Mouse (Mus musculus) heart, embryonic 14.5 days (tissue): ENCODE results near the gene Cep83. TPM values are rescaled to one million over a fixed set of nuclear protein-coding genes. Genes with fewer than 3 reads are reported as not detected.
"Not testable (repeated sequence)": the region's sequence is repeated elsewhere in the genome, so short reads cannot be mapped to it uniquely, and the experiment has no call there.

ENCODE experiments used
- ATAC-seq: fragments of 200-750 bp; cut with Nextera tagmentation; 2 replicates; pipeline ENCODE4 v1.8.0; 2017; ENCODE audit warnings: low read depth, moderate TSS enrichment; ENCODE audit not compliant: insufficient number of reproducible peaks, insufficient read depth, low FRiP score
- H3K27ac ChIP-seq, 2 experiments: fragments of 200-500 bp in 1 of 2; fragments of 300-500 bp in 1 of 2; sonication (generic) in 1 of 2; replicated peaks in 1 of 2; 2 replicates each; pipeline ENCODE4 v1.5.1; 2012 to 2014; ENCODE audit warnings: low read depth in 2 of 2, low read length in 2 of 2, control low read depth in 1 of 2, mild to moderate bottlenecking in 1 of 2, mixed read lengths in 1 of 2; ENCODE audit not compliant: control insufficient read depth in 1 of 2, insufficient read depth in 1 of 2
- H3K27me3 ChIP-seq: fragments of 300-500 bp; sonication (generic); 2 replicates; pipeline ENCODE4 v1.6.1; 2014; ENCODE audit warnings: mild to moderate bottlenecking, low read length, control low read depth; ENCODE audit not compliant: control insufficient read depth, insufficient read depth
- H3K36me3 ChIP-seq: fragments of 300-500 bp; sonication (generic); 2 replicates; pipeline ENCODE4 v1.6.1; 2014; ENCODE audit warnings: mild to moderate bottlenecking, control low read depth, low read length, mixed read lengths; ENCODE audit not compliant: control insufficient read depth, insufficient read depth
- H3K4me1 ChIP-seq, 2 experiments: fragments of 200-500 bp in 1 of 2; fragments of 300-500 bp in 1 of 2; sonication (generic) in 1 of 2; 2 replicates each; pipeline ENCODE4 v1.6.1; 2012 to 2014; ENCODE audit warnings: low read length in 2 of 2, control low read depth in 1 of 2, mixed read lengths in 1 of 2; ENCODE audit not compliant: control insufficient read depth in 2 of 2, insufficient read depth in 2 of 2
- H3K4me2 ChIP-seq: fragments of 300-500 bp; sonication (generic); 2 replicates; pipeline ENCODE4 v1.6.1; 2014; ENCODE audit warnings: mild to moderate bottlenecking, low read length
- H3K4me3 ChIP-seq, 2 experiments: fragments of 200-500 bp in 1 of 2; fragments of 300-500 bp in 1 of 2; sonication (generic) in 1 of 2; 2 replicates each; pipeline ENCODE4 v1.5.1; 2012 to 2014; ENCODE audit warnings: low read length in 2 of 2, mild to moderate bottlenecking in 2 of 2, control low read depth in 1 of 2, low read depth in 1 of 2, moderate library complexity in 1 of 2; ENCODE audit not compliant: control insufficient read depth in 1 of 2, insufficient read depth in 1 of 2
- H3K9ac ChIP-seq: fragments of 300-500 bp; sonication (generic); 2 replicates; pipeline ENCODE4 v1.6.1; 2014; ENCODE audit warnings: mild to moderate bottlenecking, low read length
- H3K9me3 ChIP-seq: fragments of 300-500 bp; sonication (generic); 2 replicates; pipeline ENCODE4 v1.6.1; 2016; ENCODE audit warnings: low read length, control low read depth; ENCODE audit not compliant: control insufficient read depth
- WGBS: fragments of 180-500 bp; shearing (Covaris S2); extraction: QIAGEN DNeasy Blood & Tissue Kit; methylation state at CpG from one replicate; pipeline ENCODE4 v1.1.7; 2014; 5-methylcytosine and 5-hydroxymethylcytosine counted together
- polyA plus RNA-seq: library from polyadenylated mRNA; unstranded; fragments of >200 nt; fragmentation: Nextera tagmentation; extraction: Ambion mirVana; gene quantifications from 2 replicates; pipeline ENCODE4 v1.2.1, GENCODE M21; 2014

Gene Cep83
- polyA plus RNA-seq, 1 experiment from 2014 or later: 21.5 TPM

- ATAC-seq: no peak
- no peak overlapping the region for H3K9ac ChIP-seq
- H3K4me1 ChIP-seq: peaks cover 0 to 3% of the 10 kb centered on the region in 2 experiments; a peak in 3 of 4 replicates
- H3K4me3 ChIP-seq: no peak overlapping the region
- peaks cover 13% of the 10 kb centered on the region; the same call in 1 of the 2 replicates for H3K36me3 ChIP-seq
- WGBS: 70% methylated on average over 6 of the region's 6 CpGs
- H3K9me3 ChIP-seq: no peaks in the 10 kb centered on the region
- H3K27me3 ChIP-seq: no peaks in the 10 kb centered on the region
- no peak overlapping the region for H3K4me2 ChIP-seq
- no peak overlapping the region for H3K27ac ChIP-seq
Measured at GRCm38 (mm10) chr10:94720300-94720699, 31.8 kb downstream of the Cep83 start.

- H3K4me1 ChIP-seq: not testable (repeated sequence)
Measured at GRCm38 (mm10) chr10:94728053-94728452, 39.6 kb downstream of the Cep83 start.

GRCm38 (mm10) chr10:94730445-94730844 is 42.0 kb downstream of the Cep83 start:
- no peaks in the 10 kb centered on the region for H3K27me3 ChIP-seq
- no peaks in the 10 kb centered on the region for H3K9me3 ChIP-seq
- no peak for ATAC-seq
- H3K4me3 ChIP-seq: no peak overlapping the region
- H3K9ac ChIP-seq: no peak overlapping the region
- WGBS: 96% methylated on average over 3 of the region's 3 CpGs
- no peak overlapping the region for H3K27ac ChIP-seq
- H3K4me2 ChIP-seq: no peak overlapping the region
- peaks cover 13% of the 10 kb centered on the region for H3K36me3 ChIP-seq
- H3K4me1 ChIP-seq: no peaks in the 10 kb centered on the region

More at GRCm38 (mm10) chr10:94728053-94728452, 39.6 kb downstream of the Cep83 start:
- not testable (repeated sequence) for ATAC-seq, H3K27ac ChIP-seq, H3K4me3 ChIP-seq, H3K27me3 ChIP-seq, H3K9ac ChIP-seq, H3K4me2 ChIP-seq, H3K9me3 ChIP-seq
- H3K36me3 ChIP-seq: peaks cover 13% of the 10 kb centered on the region
- WGBS: 78% methylated on average over 2 of the region's 2 CpGs

- Histone ChIP-seq H3K4me3 (no peak overlapping the region), H3K27ac (no peak overlapping the region), H3K4me1 (no peaks in the 10 kb centered on the region), H3K9me3 (no peaks in the 10 kb centered on the region), H3K9ac (no peak overlapping the region), H3K4me2 (no peak overlapping the region), H3K36me3 (no peaks in the 10 kb centered on the region), H3K27me3 (no peaks in the 10 kb centered on the region)
- no peak for ATAC-seq
- 88% methylated on average over 3 of the region's 3 CpGs for WGBS
Measured at GRCm38 (mm10) chr10:94734829-94735228, 46.4 kb downstream of the Cep83 start.

- Histone ChIP-seq H3K27me3 (no peaks in the 10 kb centered on the region), H3K4me3 (no peak overlapping the region), H3K4me2 (no peak overlapping the region), H3K9ac (no peak overlapping the region), H3K9me3 (no peaks in the 10 kb centered on the region), H3K4me1 (0 out of 4 replicates have a peak, but pooled peaks cover 0 to 2% of the 10 kb centered on the region in 2 experiments), H3K36me3 (no peaks in the 10 kb centered on the region), H3K27ac (no peak overlapping the region; a peak in 1 of 4 replicates)
- WGBS: 47% methylated on average over 2 of the region's 2 CpGs
- no peak for ATAC-seq
Measured at GRCm38 (mm10) chr10:94740221-94740620, 51.8 kb downstream of the Cep83 start.

- no peak overlapping the region for H3K9ac ChIP-seq
- no peaks in the 10 kb centered on the region for H3K9me3 ChIP-seq
- no peak for ATAC-seq
- no peaks in the 10 kb centered on the region for H3K36me3 ChIP-seq
- H3K27ac ChIP-seq: no peak overlapping the region
- no peaks in the 10 kb centered on the region for H3K27me3 ChIP-seq
- H3K4me3 ChIP-seq: no peak overlapping the region
- WGBS: 97% methylated on average over 3 of the region's 3 CpGs
- 0 out of 4 replicates have a peak, but pooled peaks cover 0 to 2% of the 10 kb centered on the region in 2 experiments for H3K4me1 ChIP-seq
- no peak overlapping the region for H3K4me2 ChIP-seq
Measured at GRCm38 (mm10) chr10:94741459-94741858, 53.0 kb downstream of the Cep83 start.

GRCm38 (mm10) chr10:94747011-94747410 is 58.6 kb downstream of the Cep83 start:
- no peaks in the 10 kb centered on the region for H3K9me3 ChIP-seq
- no peaks in the 10 kb centered on the region for H3K27me3 ChIP-seq
- WGBS: 76% methylated on average over 2 of the region's 2 CpGs
- H3K36me3 ChIP-seq: peaks cover 13% of the 10 kb centered on the region; the same call in 1 of the 2 replicates
- no peak overlapping the region for H3K27ac ChIP-seq
- H3K4me1 ChIP-seq: no peaks in the 10 kb centered on the region
- no peak overlapping the region for H3K9ac ChIP-seq
- ATAC-seq: no peak
- H3K4me3 ChIP-seq: no peak overlapping the region
- no peak overlapping the region for H3K4me2 ChIP-seq

- no peak overlapping the region for H3K27ac ChIP-seq
- H3K4me3 ChIP-seq: no peak overlapping the region
- no peak overlapping the region for H3K4me2 ChIP-seq
- no peaks in the 10 kb centered on the region for H3K27me3 ChIP-seq
- H3K9me3 ChIP-seq: no peaks in the 10 kb centered on the region
- 56% methylated on average over 3 of the region's 3 CpGs for WGBS
- no peaks in the 10 kb centered on the region for H3K36me3 ChIP-seq
- no peak for ATAC-seq
- no peak overlapping the region for H3K9ac ChIP-seq
- no peaks in the 10 kb centered on the region for H3K4me1 ChIP-seq
Measured at GRCm38 (mm10) chr10:94771496-94771895, 83.0 kb downstream of the Cep83 start.
